Mouse (Mus musculus) spleen, adult 2 months (tissue): ENCODE measurements around the gene Evx2. TPM values are rescaled to one million over a fixed set of nuclear protein-coding genes. Genes with fewer than 3 reads are reported as not detected.

Source experiments
- DNase-seq, 2 experiments: peaks; one replicate each; pipeline versions ENCODE4 v3.0.0 to v3.0.0-alpha.2; 2012 to 2021; ENCODE audit warnings: low spot score in 2 of 2, low read depth in 1 of 2
- H3K27ac ChIP-seq: fragments of 200-500 bp; 2 replicates; pipeline ENCODE4 v1.5.1; 2012; ENCODE audit warnings: low read length, inconsistent platforms; ENCODE audit not compliant: insufficient read depth
- H3K27me3 ChIP-seq: fragments of 200-500 bp; 2 replicates; pipeline ENCODE4 v1.6.1; 2012; ENCODE audit warnings: mild to moderate bottlenecking, moderate library complexity, low read length, inconsistent platforms; ENCODE audit not compliant: control insufficient read depth, insufficient read depth
- H3K36me3 ChIP-seq: fragments of 200-500 bp; 2 replicates; pipeline ENCODE4 v1.6.1; 2012; ENCODE audit warnings: mild to moderate bottlenecking, low read length, inconsistent platforms; ENCODE audit not compliant: control insufficient read depth, insufficient read depth
- H3K4me1 ChIP-seq: fragments of 200-500 bp; 2 replicates; pipeline ENCODE4 v1.6.1; 2011; ENCODE audit warnings: inconsistent platforms; ENCODE audit not compliant: control insufficient read depth, insufficient read depth, insufficient read length
- H3K4me3 ChIP-seq: fragments of 200-500 bp; 2 replicates; pipeline ENCODE4 v1.5.1; 2011; ENCODE audit warnings: mild to moderate bottlenecking, inconsistent platforms; ENCODE audit not compliant: insufficient read depth, insufficient read length; ENCODE audit errors: extremely low read depth
- CTCF ChIP-seq: fragments of 200-500 bp; IDR thresholded peaks from 2 replicates; pipeline ENCODE4 v1.5.1; 2011; ENCODE audit warnings: mild to moderate bottlenecking, inconsistent platforms; ENCODE audit not compliant: insufficient read depth, insufficient read length, insufficient replicate concordance; ENCODE audit errors: extremely low read depth
- POLR2A ChIP-seq: fragments of 200-500 bp; IDR thresholded peaks from 2 replicates; pipeline ENCODE4 v1.6.1; 2011; ENCODE audit warnings: low read depth, low read length, inconsistent platforms
- WGBS: fragments of 180-500 bp; shearing (Covaris S2); methylation state at CpG from one replicate; pipeline ENCODE4 v1.1.7; 2018; 5-methylcytosine and 5-hydroxymethylcytosine counted together
- polyA plus RNA-seq: library from polyadenylated mRNA; depleted of rRNA; stranded (reverse); fragments of >200 nt; gene quantifications from 2 replicates; pipeline ENCODE4 v1.2.3, GENCODE M21; 2012; rRNA removed

Evx2 gene
- not detected in 2 replicates for polyA plus RNA-seq

- no peak within 1 kb of the TSS for H3K27ac ChIP-seq
- 0 out of 2 replicates have a peak within 1 kb of the TSS, but pooled peaks have one; percentile 1 for H3K4me3 ChIP-seq
- H3K4me1 ChIP-seq: peaks cover 9% of the 10 kb centered on the region
- peaks cover 56% of the 10 kb centered on the region for H3K27me3 ChIP-seq
- H3K36me3 ChIP-seq: no peaks in the 10 kb centered on the region
- no peak for TF ChIP-seq POLR2A
- TF ChIP-seq CTCF: no peak
- WGBS: 12% methylated on average over 28 of the region's 28 CpGs
- DNase-seq: no peak
These were observed at the start of gene Evx2 for GRCm38 (mm10) chr2:74659507-74660005. Evx2 (minus strand) TSS chr2:74659557.

GRCm38 (mm10) chr2:74708676-74709075 lies 49.3 kb upstream of the Evx2 start:
- Histone ChIP-seq H3K4me3 (no peak overlapping the region), H3K27ac (no peak overlapping the region), H3K36me3 (no peaks in the 10 kb centered on the region), H3K27me3 (peaks cover 27% of the 10 kb centered on the region), H3K4me1 (peaks cover 6% of the 10 kb centered on the region; the same call in 1 of the 2 replicates)
- WGBS: 60% methylated on average over 4 of the region's 4 CpGs
- TF ChIP-seq POLR2A: no peak
- TF ChIP-seq CTCF: no peak
- no peak for DNase-seq

- H3K27ac ChIP-seq: no peak overlapping the region
- WGBS: 43% methylated on average over 7 of the region's 7 CpGs
- peaks cover 6% of the 10 kb centered on the region; the same call in 1 of the 2 replicates for H3K4me1 ChIP-seq
- H3K27me3 ChIP-seq: peaks cover 30% of the 10 kb centered on the region
- DNase-seq: no peak
- no peak overlapping the region for H3K4me3 ChIP-seq
- no peak for TF ChIP-seq CTCF
- no peak for TF ChIP-seq POLR2A
- H3K36me3 ChIP-seq: no peaks in the 10 kb centered on the region
These were observed 48.2 kb upstream of the Evx2 start for GRCm38 (mm10) chr2:74707599-74707998.

- Histone ChIP-seq H3K4me3 (no peak overlapping the region), H3K36me3 (no peaks in the 10 kb centered on the region), H3K4me1 (peaks cover 2% of the 10 kb centered on the region; the same call in 1 of the 2 replicates), H3K27me3 (peaks cover 26% of the 10 kb centered on the region), H3K27ac (no peak overlapping the region)
- no peak for TF ChIP-seq POLR2A
- no peak for TF ChIP-seq CTCF
- 13% methylated on average over 13 of the region's 13 CpGs for WGBS
- no peak for DNase-seq
These were observed 47.1 kb upstream of the Evx2 start for GRCm38 (mm10) chr2:74706393-74706960.

GRCm38 (mm10) chr2:74705467-74706089 lies 46.2 kb upstream of the Evx2 start:
- Histone ChIP-seq H3K36me3 (no peaks in the 10 kb centered on the region), H3K4me1 (peaks cover 2% of the 10 kb centered on the region; the same call in 1 of the 2 replicates), H3K27me3 (peaks cover 25% of the 10 kb centered on the region), H3K4me3 (peak overlapping the region; percentile 23), H3K27ac (no peak overlapping the region)
- TF ChIP-seq CTCF (no peak), POLR2A (no peak)
- 2% methylated on average over 47 of the region's 85 CpGs for WGBS
- no peak for DNase-seq

- H3K4me1 ChIP-seq: peaks cover 2% of the 10 kb centered on the region; the same call in 1 of the 2 replicates
- TF ChIP-seq CTCF (no peak), POLR2A (no peak)
- H3K27ac ChIP-seq: no peak overlapping the region
- H3K4me3 ChIP-seq: peak overlapping the region; percentile 18; the same call in 1 of the 2 replicates
- WGBS: 2% methylated on average over 62 of the region's 66 CpGs
- H3K27me3 ChIP-seq: peaks cover 25% of the 10 kb centered on the region
- DNase-seq: no peak
- H3K36me3 ChIP-seq: no peaks in the 10 kb centered on the region
These were observed 45.7 kb upstream of the Evx2 start for GRCm38 (mm10) chr2:74704999-74705466.
